Mouse (Mus musculus): Measurements from ENCODE around the gene Crtc3. TPM values are rescaled to one million over a fixed set of nuclear protein-coding genes. Genes with fewer than 3 reads are reported as not detected.
A peak's percentile ranks its signal among the peaks of the same experiment; 100 is the strongest.

Gene Crtc3
- polyA plus RNA-seq, 1 experiment from 2014 or later: 12.7 TPM

- no peak for ATAC-seq
- H3K4me1 ChIP-seq (ENCODE audit: control insufficient read depth, insufficient read depth, low read length): no peaks in the 10 kb centered on the region
- WGBS: 88% methylated on average over 4 of the region's 4 CpGs
Measured at GRCm38 (mm10) chr7:80606435-80606834, 82.2 kb downstream of the Crtc3 start.

GRCm38 (mm10) chr7:80605557-80605930 lies 83.1 kb downstream of the Crtc3 start:
- 13% methylated on average over 10 of the region's 10 CpGs for WGBS
- ATAC-seq: no peak

More at GRCm38 (mm10) chr7:80606435-80606834, 82.2 kb downstream of the Crtc3 start:
- Histone ChIP-seq H3K27ac (ENCODE audit: low read length) (no peak overlapping the region), H3K4me2 (ENCODE audit: low read length) (no peak overlapping the region), H3K27me3 (ENCODE audit: control insufficient read depth, insufficient read depth, low read depth, low read length) (no peaks in the 10 kb centered on the region), H3K36me3 (ENCODE audit: control insufficient read depth, insufficient read depth, low read length) (0 out of 2 replicates have a peak, but pooled peaks cover 3% of the 10 kb centered on the region), H3K9me3 (replicated peaks; ENCODE audit: control insufficient read depth, low read length, poor library complexity, severe bottlenecking) (no peaks in the 10 kb centered on the region), H3K4me3 (ENCODE audit: low read depth, low read length) (no peak overlapping the region), H3K9ac (ENCODE audit: low read depth, low read length) (no peak overlapping the region)

GRCm38 (mm10) chr7:80604908-80605556 lies 83.6 kb downstream of the Crtc3 start:
- WGBS: 28% methylated on average over 11 of the region's 11 CpGs
- H3K27ac ChIP-seq (ENCODE audit: low read length): no peak overlapping the region
- H3K36me3 ChIP-seq (ENCODE audit: control insufficient read depth, insufficient read depth, low read length): 0 out of 2 replicates have a peak, but pooled peaks cover 3% of the 10 kb centered on the region
- no peak for ATAC-seq
- no peak overlapping the region for H3K4me2 ChIP-seq (ENCODE audit: low read length)
- H3K27me3 ChIP-seq (ENCODE audit: control insufficient read depth, insufficient read depth, low read depth, low read length): no peaks in the 10 kb centered on the region
- H3K4me1 ChIP-seq (ENCODE audit: control insufficient read depth, insufficient read depth, low read length): no peaks in the 10 kb centered on the region
- H3K4me3 ChIP-seq (ENCODE audit: low read depth, low read length): no peak overlapping the region
- no peak overlapping the region for H3K9ac ChIP-seq (ENCODE audit: low read depth, low read length)
- H3K9me3 ChIP-seq (replicated peaks; ENCODE audit: control insufficient read depth, low read length, poor library complexity, severe bottlenecking): no peaks in the 10 kb centered on the region

More at GRCm38 (mm10) chr7:80605557-80605930, 83.1 kb downstream of the Crtc3 start:
- no peaks in the 10 kb centered on the region for H3K4me1 ChIP-seq (ENCODE audit: control insufficient read depth, insufficient read depth, low read length)
- no peaks in the 10 kb centered on the region for H3K27me3 ChIP-seq (ENCODE audit: control insufficient read depth, insufficient read depth, low read depth, low read length)
- no peaks in the 10 kb centered on the region for H3K9me3 ChIP-seq (replicated peaks; ENCODE audit: control insufficient read depth, low read length, poor library complexity, severe bottlenecking)
- no peak overlapping the region for H3K27ac ChIP-seq (ENCODE audit: low read length)
- 0 out of 2 replicates have a peak, but pooled peaks cover 3% of the 10 kb centered on the region for H3K36me3 ChIP-seq (ENCODE audit: control insufficient read depth, insufficient read depth, low read length)
- H3K9ac ChIP-seq (ENCODE audit: low read depth, low read length): no peak overlapping the region
- no peak overlapping the region for H3K4me2 ChIP-seq (ENCODE audit: low read length)
- no peak overlapping the region for H3K4me3 ChIP-seq (ENCODE audit: low read depth, low read length)

- H3K36me3 ChIP-seq (ENCODE audit: control insufficient read depth, insufficient read depth, low read length): peaks cover 7% of the 10 kb centered on the region
- H3K9me3 ChIP-seq (replicated peaks; ENCODE audit: control insufficient read depth, low read length, poor library complexity, severe bottlenecking): no peaks in the 10 kb centered on the region
- no peaks in the 10 kb centered on the region for H3K4me1 ChIP-seq (ENCODE audit: control insufficient read depth, insufficient read depth, low read length)
- H3K4me2 ChIP-seq (ENCODE audit: low read length): no peak overlapping the region
- H3K4me3 ChIP-seq (ENCODE audit: low read depth, low read length): no peak overlapping the region
- no peak overlapping the region for H3K9ac ChIP-seq (ENCODE audit: low read depth, low read length)
- H3K27ac ChIP-seq (ENCODE audit: low read length): no peak overlapping the region
- no peaks in the 10 kb centered on the region for H3K27me3 ChIP-seq (ENCODE audit: control insufficient read depth, insufficient read depth, low read depth, low read length)
- 100% methylated on average over 1 of the region's 1 CpGs for WGBS
- ATAC-seq: no peak
Measured at GRCm38 (mm10) chr7:80602574-80602973, 86.1 kb downstream of the Crtc3 start.

GRCm38 (mm10) chr7:80598436-80598985 lies 90.2 kb downstream of the Crtc3 start:
- Histone ChIP-seq H3K27ac (ENCODE audit: low read length) (no peak overlapping the region), H3K4me2 (ENCODE audit: low read length) (no peak overlapping the region), H3K9ac (ENCODE audit: low read depth, low read length) (no peak overlapping the region), H3K4me1 (ENCODE audit: control insufficient read depth, insufficient read depth, low read length) (no peaks in the 10 kb centered on the region), H3K27me3 (ENCODE audit: control insufficient read depth, insufficient read depth, low read depth, low read length) (no peaks in the 10 kb centered on the region), H3K36me3 (ENCODE audit: control insufficient read depth, insufficient read depth, low read length) (peaks cover 8% of the 10 kb centered on the region), H3K4me3 (ENCODE audit: low read depth, low read length) (no peak overlapping the region), H3K9me3 (replicated peaks; ENCODE audit: control insufficient read depth, low read length, poor library complexity, severe bottlenecking) (no peaks in the 10 kb centered on the region)
- no peak for ATAC-seq
- WGBS: 89% methylated on average over 13 of the region's 13 CpGs

- Histone ChIP-seq H3K4me3 (ENCODE audit: low read depth, low read length) (no peak overlapping the region), H3K9me3 (replicated peaks; ENCODE audit: control insufficient read depth, low read length, poor library complexity, severe bottlenecking) (no peaks in the 10 kb centered on the region), H3K36me3 (ENCODE audit: control insufficient read depth, insufficient read depth, low read length) (peaks cover 8% of the 10 kb centered on the region), H3K9ac (ENCODE audit: low read depth, low read length) (no peak overlapping the region), H3K27ac (ENCODE audit: low read length) (no peak overlapping the region), H3K27me3 (ENCODE audit: control insufficient read depth, insufficient read depth, low read depth, low read length) (no peaks in the 10 kb centered on the region), H3K4me1 (ENCODE audit: control insufficient read depth, insufficient read depth, low read length) (no peaks in the 10 kb centered on the region), H3K4me2 (ENCODE audit: low read length) (no peak overlapping the region)
- no peak for ATAC-seq
- 91% methylated on average over 5 of the region's 5 CpGs for WGBS
Measured at GRCm38 (mm10) chr7:80597900-80598299, 90.8 kb downstream of the Crtc3 start.

- Histone ChIP-seq H3K36me3 (ENCODE audit: control insufficient read depth, insufficient read depth, low read length) (peaks cover 23% of the 10 kb centered on the region; the same call in 1 of the 2 replicates), H3K4me1 (ENCODE audit: control insufficient read depth, insufficient read depth, low read length) (no peaks in the 10 kb centered on the region), H3K9me3 (replicated peaks; ENCODE audit: control insufficient read depth, low read length, poor library complexity, severe bottlenecking) (no peaks in the 10 kb centered on the region), H3K27me3 (ENCODE audit: control insufficient read depth, insufficient read depth, low read depth, low read length) (no peaks in the 10 kb centered on the region), H3K9ac (ENCODE audit: low read depth, low read length) (no peak overlapping the region), H3K4me2 (ENCODE audit: low read length) (no peak overlapping the region), H3K27ac (ENCODE audit: low read length) (no peak overlapping the region), H3K4me3 (ENCODE audit: low read depth, low read length) (no peak overlapping the region)
- 89% methylated on average over 16 of the region's 16 CpGs for WGBS
- ATAC-seq: no peak
Measured at GRCm38 (mm10) chr7:80589054-80589746, 99.5 kb downstream of the Crtc3 start.

GRCm38 (mm10) chr7:80587684-80588083 lies 101.0 kb downstream of the Crtc3 start:
- Histone ChIP-seq H3K4me3 (ENCODE audit: low read depth, low read length) (no peak overlapping the region), H3K27me3 (ENCODE audit: control insufficient read depth, insufficient read depth, low read depth, low read length) (no peaks in the 10 kb centered on the region), H3K4me2 (ENCODE audit: low read length) (no peak overlapping the region; the same call in 1 of the 2 replicates), H3K9me3 (replicated peaks; ENCODE audit: control insufficient read depth, low read length, poor library complexity, severe bottlenecking) (no peaks in the 10 kb centered on the region), H3K4me1 (ENCODE audit: control insufficient read depth, insufficient read depth, low read length) (no peaks in the 10 kb centered on the region), H3K9ac (ENCODE audit: low read depth, low read length) (0 out of 2 replicates have a peak overlapping the region, but pooled peaks have one; percentile 42), H3K36me3 (ENCODE audit: control insufficient read depth, insufficient read depth, low read length) (peaks cover 23% of the 10 kb centered on the region; the same call in 1 of the 2 replicates), H3K27ac (ENCODE audit: low read length) (no peak overlapping the region)
- 33% methylated on average over 10 of the region's 10 CpGs for WGBS
- ATAC-seq: no peak
